Comparison of ENCODE assay signal across 1 mouse cellular context in the genomic region with DNA sequence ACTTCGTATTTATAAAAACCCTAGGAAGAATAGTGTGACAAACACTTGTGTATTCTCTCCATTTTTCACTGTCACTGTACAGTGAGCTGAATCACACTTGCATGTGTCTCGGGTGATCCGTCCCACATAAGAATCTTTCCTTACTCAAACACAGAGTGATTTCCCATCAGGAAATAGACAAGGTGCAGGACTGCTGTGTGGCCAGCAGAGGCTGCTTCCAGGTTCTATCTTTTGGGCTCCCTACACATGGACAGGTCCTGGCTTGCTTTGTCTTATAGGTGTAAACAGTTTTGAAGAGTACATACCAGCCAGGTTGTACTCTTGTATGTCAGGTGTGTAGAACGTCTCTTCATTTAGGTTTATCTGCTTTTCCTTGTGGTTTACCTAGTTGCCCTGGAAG.
TF ChIP-seq lines count a peak whose summit lies in the region.

No protein-coding gene starts in this region.

TF ChIP-seq in CH12.LX, 34 proteins besides CTCF, POLR2A, EP300 and RAD21:
- TF ChIP-seq JUND (conservative IDR thresholded peaks at IDR 0.05; ENCODE audit: low read depth, low read length) (no peak), HCFC1 (IDR thresholded peaks at IDR 0.05; ENCODE audit: low read depth, low read length) (no peak), ZC3H11A (IDR thresholded peaks at IDR 0.05; ENCODE audit: low read depth, low read length) (no peak), PAX5 (IDR thresholded peaks at IDR 0.05; ENCODE audit: low read length) (no peak), GABPA (IDR thresholded peaks at IDR 0.05; ENCODE audit: insufficient replicate concordance, low read depth, low read length) (no peak), ZNF384 (IDR thresholded peaks at IDR 0.05; ENCODE audit: low read depth, low read length) (no peak), ELF1 (IDR thresholded peaks at IDR 0.05; ENCODE audit: low read depth, low read length) (no peak), USF1 (IDR thresholded peaks at IDR 0.05; ENCODE audit: low read depth, low read length) (no peak), ZMIZ1 (IDR thresholded peaks at IDR 0.05; ENCODE audit: low read depth, low read length) (no peak), ETS1 (conservative IDR thresholded peaks at IDR 0.05; ENCODE audit: low read depth, low read length) (no peak), E2F4 (IDR thresholded peaks at IDR 0.05; ENCODE audit: insufficient replicate concordance, low read depth, low read length) (no peak), IRF4 (IDR thresholded peaks at IDR 0.05; ENCODE audit: low read depth, low read length) (no peak), MAZ (IDR thresholded peaks at IDR 0.05; ENCODE audit: low read depth, low read length) (no peak), UBTF (IDR thresholded peaks at IDR 0.05; ENCODE audit: low read depth, low read length) (no peak), KAT2A (IDR thresholded peaks at IDR 0.05; ENCODE audit: insufficient replicate concordance, low read length) (no peak), CHD2 (IDR thresholded peaks at IDR 0.05; ENCODE audit: low read length) (no peak), TBP (conservative IDR thresholded peaks at IDR 0.05; ENCODE audit: low read depth, low read length) (no peak), MYC (IDR thresholded peaks at IDR 0.05; ENCODE audit: low read depth, low read length) (no peak)
TF ChIP-seq in CH12.LX: peak in this region for 0.
